Mouse (Mus musculus): Measurements from ENCODE around the gene Vmn1r82. TPM values are rescaled to one million over a fixed set of nuclear protein-coding genes. Genes with fewer than 3 reads are reported as not detected.

Vmn1r82 gene
- polyA plus RNA-seq (2021), result not detected

DNA sequence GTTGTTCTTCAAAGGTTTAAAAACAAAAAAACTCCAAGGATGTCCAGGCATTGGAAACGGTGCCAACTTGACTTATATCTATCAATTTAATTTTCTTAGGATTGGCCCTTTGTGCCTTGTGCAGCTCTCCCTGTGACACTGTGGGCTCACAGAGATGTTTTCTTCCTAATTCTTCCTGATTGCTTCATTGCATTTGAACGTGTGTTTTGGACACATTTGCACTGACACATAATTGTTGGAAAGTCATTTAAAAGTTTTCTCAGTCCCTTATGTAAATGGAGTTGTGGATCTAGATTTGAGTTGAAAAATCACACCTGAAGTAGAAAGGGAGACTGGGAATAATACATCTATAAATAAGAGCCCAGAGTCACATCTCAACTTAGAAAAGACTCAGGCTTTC lies at the start of gene Vmn1r82:
Vmn1r82 (plus strand) TSS at position 301 of the 400 bp plus-strand sequence.
- H3K27me3 ChIP-seq, result no peaks in the 10 kb centered on the region
- CTCF ChIA-PET, result no interaction called here
- TF ChIP-seq CTCF (IDR thresholded peaks at IDR 0.05), result no peak
- DNase-seq (ENCODE audit: low read depth, low spot score), result no peak
- POLR2A ChIA-PET, result no interaction called here
- in situ Hi-C loops (cut with MboI; ENCODE audit: low pct_unique_long_range_greater_than_20kb), result no loop called here
- ATAC-seq, result no peak

DNA sequence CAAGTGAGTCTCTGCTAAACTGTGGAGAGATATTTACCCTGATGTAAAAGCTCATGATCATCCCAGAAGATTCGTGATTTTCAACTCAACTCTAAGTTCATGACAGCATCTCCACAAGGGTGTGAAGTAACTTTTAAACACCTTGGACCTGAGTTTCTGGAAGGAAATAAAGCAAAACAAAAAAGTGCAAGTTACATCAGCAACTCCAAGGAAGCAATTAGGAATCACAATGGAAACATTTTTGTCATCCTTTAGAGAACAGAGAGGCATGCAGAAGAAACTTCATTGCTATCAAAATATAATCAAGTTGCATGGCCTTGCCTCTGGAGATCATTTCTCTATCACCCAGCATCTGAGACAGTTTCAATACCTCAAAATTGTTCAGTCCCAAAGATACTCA lies 32.1 kb upstream of the Vmn1r82 start, which contains the start of gene Vmn1r81:
Vmn1r81 (minus strand) TSS at position 101 of the 400 bp plus-strand sequence.
- in situ Hi-C loops (cut with MboI; ENCODE audit: low pct_unique_long_range_greater_than_20kb), result no loop called here
- H3K27me3 ChIP-seq, result no peaks in the 10 kb centered on the region
- POLR2A ChIA-PET, result no interaction called here
- DNase-seq (ENCODE audit: low read depth, low spot score) (no peak), ATAC-seq (no peak)
- no peak for TF ChIP-seq CTCF (IDR thresholded peaks at IDR 0.05)
- CTCF ChIA-PET, result no interaction called here

DNA sequence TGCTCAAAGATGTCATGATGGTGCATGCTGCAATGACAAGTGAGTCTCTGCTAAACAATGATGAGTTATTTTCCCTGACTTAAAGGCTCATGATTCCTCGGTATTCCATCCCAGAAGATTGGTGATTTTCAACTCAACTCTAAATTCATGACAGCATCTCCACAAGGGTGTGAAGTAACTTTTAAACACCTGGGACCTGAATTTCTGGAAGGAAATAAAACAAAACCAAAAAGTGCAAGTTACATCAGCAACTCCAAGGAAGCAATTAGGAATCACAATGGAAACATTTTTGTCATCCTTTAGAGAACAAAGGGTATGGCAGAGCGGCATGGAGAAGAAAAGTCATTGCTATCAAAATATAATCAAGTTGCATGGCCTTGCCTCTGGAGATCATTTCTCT lies 29.2 kb downstream of the Vmn1r82 start, which contains the start of gene Vmn1r83:
Vmn1r83 (minus strand) TSS at position 101 of the 400 bp plus-strand sequence.
- TF ChIP-seq CTCF (IDR thresholded peaks at IDR 0.05), result no peak
- no peaks in the 10 kb centered on the region for H3K27me3 ChIP-seq
- ATAC-seq (no peak), DNase-seq (ENCODE audit: low read depth, low spot score) (no peak)
- in situ Hi-C loops (cut with MboI; ENCODE audit: low pct_unique_long_range_greater_than_20kb), result no loop called here
- POLR2A ChIA-PET, result no interaction called here
- CTCF ChIA-PET, result no interaction called here

Other genes with a start within 250 kb of the Vmn1r82 start
- gene Vmn1r78, start 150.2 kb upstream of the Vmn1r82 start, polyA plus RNA-seq (2021), result not detected
- gene Vmn1r79, start 129.2 kb upstream of the Vmn1r82 start, polyA plus RNA-seq (2021), result 0.06 TPM
- gene Vmn1r80, start 111.1 kb upstream of the Vmn1r82 start, polyA plus RNA-seq (2021), result not detected
- gene Vmn1r81, start 32.2 kb upstream of the Vmn1r82 start, polyA plus RNA-seq (2021), result under 0.01 TPM
- not detected for gene Vmn1r83, start 29.1 kb downstream of the Vmn1r82 start, polyA plus RNA-seq (2021)
- not detected for gene Vmn1r84, start 68.8 kb downstream of the Vmn1r82 start, polyA plus RNA-seq (2021)
- gene Zfp551, start 122.3 kb downstream of the Vmn1r82 start, polyA plus RNA-seq (2021), result 2.6 TPM
- gene Zfp606, start 177.9 kb downstream of the Vmn1r82 start, polyA plus RNA-seq (2021), result 10.3 TPM
- gene 2900092C05Rik, start 212.1 kb downstream of the Vmn1r82 start, polyA plus RNA-seq (2021), result 0.06 TPM

All from Patski (cell line).